Mouse (Mus musculus) midbrain, embryonic 12.5 days (tissue): ENCODE data around the gene Dlx6. TPM values are rescaled to one million over a fixed set of nuclear protein-coding genes. Genes with fewer than 3 reads are reported as not detected.

Experiments
- ATAC-seq: fragments of 200-750 bp; cut with Nextera tagmentation; 2 replicates; pipeline ENCODE4 v1.8.0; 2017; ENCODE audit warnings: low read depth, moderate TSS enrichment, moderate library complexity; ENCODE audit not compliant: low FRiP score
- H3K27ac ChIP-seq: fragments of 300-500 bp; sonication (generic); replicated peaks from 2 replicates; pipeline ENCODE4 v1.5.1; 2016; ENCODE audit warnings: mild to moderate bottlenecking
- H3K27me3 ChIP-seq: fragments of 300-500 bp; sonication (generic); 2 replicates; pipeline ENCODE4 v1.6.1; 2016; ENCODE audit warnings: mild to moderate bottlenecking
- H3K36me3 ChIP-seq: fragments of 300-500 bp; sonication (generic); 2 replicates; pipeline ENCODE4 v1.6.1; 2016
- H3K4me1 ChIP-seq: fragments of 300-500 bp; sonication (generic); 2 replicates; pipeline ENCODE4 v1.6.1; 2016
- H3K4me2 ChIP-seq: fragments of 300-500 bp; sonication (generic); replicated peaks from 2 replicates; pipeline ENCODE4 v1.6.1; 2016; ENCODE audit warnings: mild to moderate bottlenecking, moderate library complexity
- H3K4me3 ChIP-seq: fragments of 300-500 bp; sonication (generic); 2 replicates; pipeline ENCODE4 v1.5.1; 2016; ENCODE audit warnings: mild to moderate bottlenecking
- H3K9ac ChIP-seq: fragments of 300-500 bp; sonication (generic); replicated peaks from 2 replicates; pipeline ENCODE4 v1.6.1; 2016; ENCODE audit warnings: mild to moderate bottlenecking, moderate library complexity
- H3K9me3 ChIP-seq: fragments of 300-500 bp; sonication (generic); 2 replicates; pipeline ENCODE4 v1.6.1; 2016; ENCODE audit warnings: mild to moderate bottlenecking
- WGBS: fragments of 180-500 bp; shearing (Covaris S2); methylation state at CpG from one replicate; pipeline ENCODE4 v1.1.7; 2016; 5-methylcytosine and 5-hydroxymethylcytosine counted together
- polyA plus RNA-seq: library from polyadenylated mRNA; unstranded; fragments of >200 nt; fragmentation: Nextera tagmentation; extraction: Ambion mirVana; gene quantifications from 2 replicates; pipeline ENCODE4 v1.2.1, GENCODE M21; 2016

Dlx6 gene
- polyA plus RNA-seq, 1 experiment from 2014 or later, result 2.6 TPM

DNA sequence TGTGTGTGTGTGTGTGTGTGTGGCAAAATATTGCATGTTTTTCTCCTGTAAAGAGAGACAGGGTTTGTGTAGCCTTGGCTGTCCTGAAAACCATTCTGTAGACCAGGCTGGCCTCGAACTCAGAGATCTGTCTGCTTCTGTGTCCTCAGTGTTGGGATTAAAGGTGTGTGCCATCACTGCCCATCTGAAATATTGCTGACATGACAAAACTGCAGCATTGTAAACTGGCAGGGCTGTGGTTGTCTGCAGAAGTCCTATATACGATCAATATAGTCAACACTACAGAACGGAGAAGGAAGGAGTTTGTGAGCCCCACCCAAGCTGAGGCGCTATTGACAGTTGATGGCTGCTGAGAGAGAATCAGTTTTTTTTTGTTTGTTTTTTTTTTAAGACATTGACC lies 54.2 kb downstream of the Dlx6 start:
- H3K4me1 ChIP-seq, result no peaks in the 10 kb centered on the region
- ATAC-seq, result no peak
- 93% methylated on average over 4 of the region's 4 CpGs for WGBS
- no peak overlapping the region for H3K27ac ChIP-seq
- no peaks in the 10 kb centered on the region for H3K27me3 ChIP-seq
- H3K9me3 ChIP-seq, result no peaks in the 10 kb centered on the region
- no peak overlapping the region for H3K4me2 ChIP-seq
- no peak overlapping the region for H3K9ac ChIP-seq
- no peaks in the 10 kb centered on the region for H3K36me3 ChIP-seq
- H3K4me3 ChIP-seq, result no peak overlapping the region

Other genes starting within 250 kb of the Dlx6 start
- gene Dlx5, start 18.8 kb downstream of the Dlx6 start, polyA plus RNA-seq, result 16.1 and 22.3 TPM in 2 replicates
- gene Sdhaf3, start 92.7 kb downstream of the Dlx6 start, polyA plus RNA-seq, result 6.9 and 7.1 TPM in 2 replicates